Mouse (Mus musculus) kidney, embryonic 15.5 days (tissue): Measurements from ENCODE around the gene Atf7ip2. TPM values are rescaled to one million over a fixed set of nuclear protein-coding genes. Genes with fewer than 3 reads are reported as not detected.
"Not testable (repeated sequence)": the region's sequence is repeated elsewhere in the genome, so short reads cannot be mapped to it uniquely, and the experiment has no call there.

Source experiments
- ATAC-seq: fragments of 200-750 bp; cut with Nextera tagmentation; replicated peaks from 2 replicates; pipeline ENCODE4 v1.8.0; 2017; ENCODE audit warnings: moderate TSS enrichment; ENCODE audit not compliant: low FRiP score
- H3K27ac ChIP-seq: fragments of 300-500 bp; sonication (generic); 2 replicates; pipeline ENCODE4 v1.5.1; 2015; ENCODE audit warnings: mild to moderate bottlenecking, inconsistent platforms
- H3K27me3 ChIP-seq: fragments of 300-500 bp; sonication (generic); 2 replicates; pipeline ENCODE4 v1.6.1; 2015; ENCODE audit warnings: inconsistent platforms
- H3K36me3 ChIP-seq: fragments of 300-500 bp; sonication (generic); 2 replicates; pipeline ENCODE4 v1.6.1; 2015; ENCODE audit warnings: inconsistent platforms
- H3K4me1 ChIP-seq: fragments of 300-500 bp; sonication (generic); 2 replicates; pipeline ENCODE4 v1.6.1; 2015; ENCODE audit warnings: inconsistent platforms
- H3K4me2 ChIP-seq: fragments of 300-500 bp; sonication (generic); 2 replicates; pipeline ENCODE4 v1.6.1; 2015; ENCODE audit warnings: moderate library complexity, mild to moderate bottlenecking, inconsistent platforms
- H3K4me3 ChIP-seq: fragments of 300-500 bp; sonication (generic); replicated peaks from 2 replicates; pipeline ENCODE4 v1.5.1; 2015; ENCODE audit warnings: mild to moderate bottlenecking, inconsistent platforms
- H3K9ac ChIP-seq: fragments of 300-500 bp; sonication (generic); 2 replicates; pipeline ENCODE4 v1.6.1; 2015; ENCODE audit warnings: mild to moderate bottlenecking, inconsistent platforms
- H3K9me3 ChIP-seq: fragments of 300-500 bp; sonication (generic); replicated peaks from 2 replicates; pipeline ENCODE4 v1.6.1; 2016; ENCODE audit warnings: inconsistent platforms
- WGBS: fragments of 180-500 bp; shearing (Covaris S2); methylation state at CpG from one replicate; pipeline ENCODE4 v1.1.7; 2015; ENCODE audit warnings: mixed read lengths; 5-methylcytosine and 5-hydroxymethylcytosine counted together
- polyA plus RNA-seq: library from polyadenylated mRNA; unstranded; fragments of >200 nt; fragmentation: Nextera tagmentation; extraction: Ambion mirVana; gene quantifications from 2 replicates; pipeline ENCODE4 v1.2.1, GENCODE M21; 2015

Atf7ip2 gene
- 1.2 and 1.8 TPM in 2 replicates for polyA plus RNA-seq

DNA sequence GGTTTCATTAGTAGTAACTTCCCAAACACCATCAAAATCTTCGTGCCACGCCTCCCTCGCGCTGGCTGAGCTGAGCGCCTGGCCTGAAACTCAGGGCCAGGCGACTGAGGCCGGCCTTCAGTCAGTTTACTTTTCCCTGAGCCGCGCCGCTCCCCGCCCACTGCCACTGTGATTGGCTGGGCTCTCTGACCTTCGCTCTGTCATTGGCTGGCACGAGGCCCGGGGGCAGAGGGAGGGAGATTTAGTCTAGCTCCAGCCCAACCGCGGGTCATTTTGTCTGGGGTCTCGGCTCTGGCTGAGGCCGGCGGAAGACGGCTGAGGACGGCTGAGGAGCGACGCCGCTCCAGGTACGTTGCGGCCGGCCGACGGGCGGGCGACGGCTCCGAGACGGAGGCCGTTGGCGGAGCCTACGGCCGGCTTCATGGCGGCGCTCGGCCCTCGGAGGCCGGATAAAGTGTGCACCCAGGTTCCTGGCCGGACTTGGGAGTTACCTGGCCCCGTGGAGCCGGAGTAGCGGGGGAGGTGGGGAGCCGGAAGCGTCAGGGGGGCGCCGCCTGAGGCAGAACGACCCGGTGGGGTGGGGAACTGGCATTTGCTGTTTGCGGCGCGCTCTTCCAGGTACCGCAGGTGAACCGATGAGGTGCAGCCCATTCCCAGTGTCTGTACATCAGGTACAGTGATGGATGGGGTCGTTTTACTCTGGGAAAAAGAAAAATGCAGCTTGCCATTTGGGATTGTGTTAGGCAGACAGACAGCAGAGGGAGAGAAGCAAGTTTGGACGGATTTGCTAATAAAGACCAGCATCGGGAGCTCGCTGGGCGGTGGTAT is at the start of gene Atf7ip2:
Atf7ip2 (plus strand) TSS at position 34 of the 828 bp plus-strand sequence.
- Histone ChIP-seq H3K36me3 (no peaks in the 10 kb centered on the region), H3K27ac (no peak within 1 kb of the TSS), H3K9me3 (peaks cover 3% of the 10 kb centered on the region; the same call in 1 of the 2 replicates), H3K27me3 (0 out of 2 replicates have a peak, but pooled peaks cover 5% of the 10 kb centered on the region), H3K4me1 (peaks cover 9% of the 10 kb centered on the region), H3K4me2 (peak within 1 kb of the TSS; percentile 91), H3K4me3 (peak within 1 kb of the TSS; percentile 56), H3K9ac (peak within 1 kb of the TSS; percentile 48)
- peak; percentile 100 for ATAC-seq
- WGBS, result under 1% methylated on average over 63 of the region's 63 CpGs

- no peak overlapping the region for H3K27ac ChIP-seq
- 44% methylated on average over 2 of the region's 2 CpGs for WGBS
- H3K4me2 ChIP-seq, result no peak overlapping the region
- ATAC-seq, result no peak
- H3K4me1 ChIP-seq, result no peaks in the 10 kb centered on the region
- no peaks in the 10 kb centered on the region; the same call in 1 of the 2 replicates for H3K9me3 ChIP-seq
- no peak overlapping the region for H3K4me3 ChIP-seq
- no peak overlapping the region for H3K9ac ChIP-seq
- no peaks in the 10 kb centered on the region for H3K27me3 ChIP-seq
- H3K36me3 ChIP-seq, result no peaks in the 10 kb centered on the region
Observed at GRCm38 (mm10) chr16:10143166-10143565, 49.3 kb upstream of the Atf7ip2 start.

- Histone ChIP-seq H3K27me3 (no peaks in the 10 kb centered on the region), H3K4me3 (no peak overlapping the region), H3K36me3 (no peaks in the 10 kb centered on the region), H3K9ac (no peak overlapping the region), H3K4me1 (no peaks in the 10 kb centered on the region), H3K27ac (no peak overlapping the region), H3K9me3 (no peaks in the 10 kb centered on the region), H3K4me2 (no peak overlapping the region)
- ATAC-seq, result no peak
- WGBS, result 96% methylated on average over 5 of the region's 5 CpGs
Observed at GRCm38 (mm10) chr16:10147401-10147800, 45.1 kb upstream of the Atf7ip2 start.

- no peak for ATAC-seq
- no peak overlapping the region for H3K4me2 ChIP-seq
- H3K27ac ChIP-seq, result no peak overlapping the region
- no peaks in the 10 kb centered on the region for H3K4me1 ChIP-seq
- no peaks in the 10 kb centered on the region for H3K36me3 ChIP-seq
- WGBS, result 89% methylated on average over 8 of the region's 8 CpGs
- H3K9ac ChIP-seq, result no peak overlapping the region
- H3K9me3 ChIP-seq, result no peaks in the 10 kb centered on the region
- H3K27me3 ChIP-seq, result no peaks in the 10 kb centered on the region
- no peak overlapping the region for H3K4me3 ChIP-seq
Observed at GRCm38 (mm10) chr16:10169123-10169905, 23.2 kb upstream of the Atf7ip2 start.

GRCm38 (mm10) chr16:10170005-10170404 is 22.5 kb upstream of the Atf7ip2 start, which contains the start of gene Rpl39l:
Rpl39l (plus strand) TSS chr16:10170226.
- Histone ChIP-seq H3K4me1 (no peaks in the 10 kb centered on the region), H3K4me2 (no peak within 1 kb of the TSS), H3K9ac (no peak within 1 kb of the TSS), H3K9me3 (no peaks in the 10 kb centered on the region), H3K27ac (no peak within 1 kb of the TSS), H3K36me3 (no peaks in the 10 kb centered on the region), H3K4me3 (no peak within 1 kb of the TSS), H3K27me3 (no peaks in the 10 kb centered on the region)
- WGBS, result 89% methylated on average over 22 of the region's 22 CpGs
- no peak for ATAC-seq

- 92% methylated on average over 4 of the region's 4 CpGs for WGBS
- no peak overlapping the region for H3K4me2 ChIP-seq
- no peaks in the 10 kb centered on the region for H3K36me3 ChIP-seq
- no peak overlapping the region for H3K27ac ChIP-seq
- H3K27me3 ChIP-seq, result no peaks in the 10 kb centered on the region
- H3K4me1 ChIP-seq, result no peaks in the 10 kb centered on the region
- no peak overlapping the region for H3K4me3 ChIP-seq
- no peak overlapping the region for H3K9ac ChIP-seq
- ATAC-seq, result no peak
- no peaks in the 10 kb centered on the region for H3K9me3 ChIP-seq
Observed at GRCm38 (mm10) chr16:10171276-10171675, 21.2 kb upstream of the Atf7ip2 start.

DNA sequence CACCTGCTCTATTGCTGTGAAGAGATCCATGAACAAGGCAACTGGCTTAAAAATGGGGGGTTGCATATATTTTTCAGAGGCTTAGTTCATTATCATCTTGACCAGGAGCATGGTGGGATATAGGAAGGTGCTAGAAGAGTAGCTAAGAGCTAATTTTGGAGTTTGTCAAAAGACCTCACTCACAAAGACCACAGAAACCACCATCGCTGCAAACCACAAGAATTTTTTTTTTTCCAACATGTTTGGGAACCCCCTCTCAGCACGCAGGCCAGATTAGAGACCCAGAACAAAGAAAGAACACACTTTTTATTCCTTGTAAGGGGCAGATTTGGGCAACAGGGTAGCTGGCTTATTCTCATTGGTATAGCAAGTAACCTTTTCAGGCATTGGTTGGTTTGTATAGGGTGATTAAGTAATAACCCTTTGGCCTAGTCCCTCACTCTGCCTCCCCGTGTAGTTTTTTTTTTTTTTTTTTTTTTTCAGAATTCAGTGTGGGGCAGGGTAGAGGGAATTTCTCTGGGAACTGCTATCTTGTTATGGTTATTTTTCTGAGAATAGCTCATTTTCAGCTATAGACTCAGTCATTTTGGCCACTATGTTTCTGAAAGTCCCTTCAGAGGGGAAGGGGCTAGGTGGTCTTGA is 20.2 kb upstream of the Atf7ip2 start:
- no peaks in the 10 kb centered on the region for H3K4me1 ChIP-seq
- H3K27ac ChIP-seq, result no peak overlapping the region
- no peak for ATAC-seq
- H3K27me3 ChIP-seq, result no peaks in the 10 kb centered on the region
- H3K4me3 ChIP-seq, result no peak overlapping the region
- H3K4me2 ChIP-seq, result no peak overlapping the region
- 95% methylated on average over 3 of the region's 3 CpGs for WGBS
- H3K9ac ChIP-seq, result no peak overlapping the region
- H3K36me3 ChIP-seq, result no peaks in the 10 kb centered on the region
- no peaks in the 10 kb centered on the region for H3K9me3 ChIP-seq

DNA sequence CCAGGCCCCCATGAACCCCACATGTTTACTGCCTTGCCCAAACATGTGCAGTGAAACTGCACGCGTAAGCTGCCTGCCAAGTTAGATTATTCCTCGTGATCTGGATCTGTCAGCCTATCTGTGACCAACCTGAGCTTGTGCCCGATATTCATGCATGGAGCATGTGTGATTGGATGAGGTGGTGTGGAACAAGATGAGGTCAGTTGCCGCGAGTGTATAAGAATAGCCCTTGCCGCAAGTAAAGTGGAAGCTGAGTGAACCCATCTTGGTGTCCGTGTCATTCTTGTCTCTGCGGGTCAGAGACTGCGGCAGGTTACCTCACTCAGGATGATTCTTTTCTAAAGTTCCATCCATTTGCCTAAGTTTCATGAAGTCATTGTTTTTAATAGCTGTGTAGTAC is 5.1 kb upstream of the Atf7ip2 start:
- ATAC-seq, H3K4me1 ChIP-seq, H3K9ac ChIP-seq, H3K4me3 ChIP-seq, H3K27me3 ChIP-seq, H3K4me2 ChIP-seq, H3K27ac ChIP-seq, H3K36me3 ChIP-seq: not testable (repeated sequence)
- 95% methylated on average over 10 of the region's 10 CpGs for WGBS
- peaks cover 48% of the 10 kb centered on the region for H3K9me3 ChIP-seq

DNA sequence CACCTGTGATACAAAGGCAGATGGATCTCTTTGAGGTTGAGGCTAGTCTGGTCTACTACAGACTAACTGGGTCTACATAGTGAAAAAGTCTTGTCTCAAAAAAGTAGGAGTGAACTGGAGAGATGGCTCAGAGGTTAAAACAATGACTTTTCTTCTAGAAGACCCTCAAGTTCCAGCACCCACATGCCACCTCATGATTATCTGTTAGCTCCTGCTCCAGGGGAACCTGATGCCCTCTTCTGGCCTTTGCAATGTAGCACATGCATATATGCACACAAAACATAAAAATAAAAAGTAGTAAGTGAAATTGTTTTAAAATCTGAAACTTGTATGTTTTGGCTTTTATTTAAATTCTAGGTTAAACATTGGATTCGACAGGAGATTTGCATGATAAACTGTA is 16.3 kb downstream of the Atf7ip2 start:
- Histone ChIP-seq H3K4me3 (no peak overlapping the region), H3K4me1 (no peaks in the 10 kb centered on the region), H3K36me3 (no peaks in the 10 kb centered on the region), H3K9ac (no peak overlapping the region), H3K9me3 (no peaks in the 10 kb centered on the region), H3K27me3 (no peaks in the 10 kb centered on the region), H3K4me2 (no peak overlapping the region), H3K27ac (no peak overlapping the region)
- WGBS, result 83% methylated on average over 1 of the region's 1 CpGs
- no peak for ATAC-seq

GRCm38 (mm10) chr16:10216366-10216765 is 23.9 kb downstream of the Atf7ip2 start:
- not testable (repeated sequence) for ATAC-seq, H3K9me3 ChIP-seq, H3K9ac ChIP-seq, H3K36me3 ChIP-seq, H3K27ac ChIP-seq, H3K4me1 ChIP-seq, H3K4me2 ChIP-seq, H3K4me3 ChIP-seq, H3K27me3 ChIP-seq
- 94% methylated on average over 1 of the region's 1 CpGs for WGBS

GRCm38 (mm10) chr16:10217020-10217419 is 24.5 kb downstream of the Atf7ip2 start:
- ATAC-seq, H3K4me1 ChIP-seq, H3K36me3 ChIP-seq, H3K4me2 ChIP-seq, H3K4me3 ChIP-seq, H3K27ac ChIP-seq, H3K9me3 ChIP-seq, H3K27me3 ChIP-seq, H3K9ac ChIP-seq: not testable (repeated sequence)
- 77% methylated on average over 2 of the region's 2 CpGs for WGBS

DNA sequence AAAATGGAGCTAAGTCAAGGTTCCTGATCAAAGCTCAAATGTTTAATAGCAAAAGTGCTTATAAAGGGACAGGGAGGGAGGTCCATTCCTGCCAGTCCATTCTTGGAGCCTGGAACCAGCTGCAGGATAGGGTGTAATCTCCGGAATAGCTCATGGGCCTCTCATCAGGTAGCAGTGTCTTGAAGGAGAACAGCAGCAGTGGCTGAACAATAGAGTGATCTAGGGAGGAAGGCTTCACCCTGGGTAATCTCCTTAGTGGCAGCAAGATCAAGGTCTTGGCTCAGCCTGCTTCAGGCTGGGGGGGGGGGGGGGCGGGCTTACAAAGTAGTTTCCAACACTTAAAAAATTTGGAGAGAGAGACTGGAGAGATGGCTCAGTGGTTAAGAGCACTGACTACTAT is 34.8 kb downstream of the Atf7ip2 start:
- Histone ChIP-seq H3K4me3 (no peak overlapping the region), H3K27me3 (no peaks in the 10 kb centered on the region), H3K9me3 (no peaks in the 10 kb centered on the region), H3K36me3 (no peaks in the 10 kb centered on the region), H3K4me2 (no peak overlapping the region), H3K4me1 (no peaks in the 10 kb centered on the region), H3K9ac (no peak overlapping the region), H3K27ac (no peak overlapping the region)
- no peak for ATAC-seq
- WGBS, result 67% methylated on average over 2 of the region's 2 CpGs
